ENCODE assay signal across 27 mouse cellular contexts in genomic region chr17:27699641-27700244, GRCm38 (mm10). TPM values are rescaled to one million over a fixed set of nuclear protein-coding genes. Genes with fewer than 3 reads are reported as not detected.
A peak's percentile ranks its signal among the peaks of the same experiment; 100 is the strongest.
DNase-seq lines count a peak whose midpoint lies in the region; ATAC-seq and TF ChIP-seq lines count a peak whose summit lies in the region.
"Had no signal": no experiment of that assay in that cellular context is flagged by ENCODE, and none has a peak within 500 bp of the region (broad histone marks: within the 10 kb centered on the region; RNA-seq: fewer than 3 reads in every experiment).

No protein-coding gene starts in this region.

- no peak for TF ChIP-seq POLR2A in olfactory bulb, adult 2 months (IDR thresholded peaks at IDR 0.05; ENCODE audit: insufficient read depth, low read depth, low read length)

- H3K4me3 ChIP-seq in olfactory bulb, adult 2 months (ENCODE audit: insufficient read depth, low read depth, low read length) = no peak overlapping the region
- no peak overlapping the region for H3K4me3 ChIP-seq in midbrain, embryonic 13.5 days (replicated peaks)
- H3K4me3 ChIP-seq in intestine, embryonic 15.5 days (replicated peaks) = no peak overlapping the region
- H3K4me3 ChIP-seq: embryonic facial prominence, embryonic 15.5 days; hindbrain, embryonic 10.5 days; limb, embryonic 10.5 days; liver, embryonic 15.5 days; lung, embryonic 15.5 days; megakaryocyte, embryonic 14.5 days; midbrain, embryonic 15.5 days had no signal

- H3K27ac ChIP-seq in olfactory bulb, adult 2 months (ENCODE audit: insufficient read depth, low read depth, low read length) = peak overlapping the region; percentile 16; the same call in 1 of the 2 replicates
- H3K27ac ChIP-seq in midbrain, embryonic 13.5 days = no peak overlapping the region
- H3K27ac ChIP-seq in intestine, embryonic 15.5 days = no peak overlapping the region
- H3K27ac ChIP-seq: embryonic facial prominence, embryonic 15.5 days; hindbrain, embryonic 10.5 days; limb, embryonic 10.5 days; liver, embryonic 15.5 days; lung, embryonic 15.5 days; midbrain, embryonic 15.5 days had no signal

- no peak overlapping the region for H3K4me2 ChIP-seq in midbrain, embryonic 13.5 days (replicated peaks)
- H3K4me2 ChIP-seq in intestine, embryonic 15.5 days (replicated peaks) = no peak overlapping the region
- H3K4me2 ChIP-seq: embryonic facial prominence, embryonic 15.5 days; heart, embryonic 11.5 days; liver, embryonic 15.5 days; lung, embryonic 15.5 days; midbrain, embryonic 15.5 days had no signal

- H3K9ac ChIP-seq in midbrain, embryonic 13.5 days (replicated peaks) = no peak overlapping the region
- no peak overlapping the region for H3K9ac ChIP-seq in intestine, embryonic 15.5 days
- H3K9ac ChIP-seq: embryonic facial prominence, embryonic 15.5 days; liver, embryonic 15.5 days; lung, embryonic 15.5 days; midbrain, embryonic 15.5 days had no signal

- 66% methylated on average over 17 of the region's 17 CpGs for WGBS in olfactory bulb, adult 2 months
- WGBS in midbrain, embryonic 13.5 days = 89% methylated on average over 17 of the region's 17 CpGs
- WGBS in intestine, embryonic 15.5 days = 88% methylated on average over 17 of the region's 17 CpGs

- peak; percentile 39; the same call in 1 of the 2 replicates for ATAC-seq in frontal cortex, adult (ENCODE audit: low TSS enrichment)
- no peak for ATAC-seq in midbrain, embryonic 13.5 days
- ATAC-seq in intestine, embryonic 15.5 days = no peak
- ATAC-seq: forebrain, embryonic 14.5 days had no signal

- TF ChIP-seq CTCF in olfactory bulb, adult 2 months (IDR thresholded peaks at IDR 0.05; ENCODE audit: insufficient read depth, low read depth, low read length) = no peak

- peaks cover 4% of the 10 kb centered on the region; the same call in 1 of the 2 replicates for H3K27me3 ChIP-seq in midbrain, embryonic 13.5 days
- no peaks in the 10 kb centered on the region for H3K27me3 ChIP-seq in intestine, embryonic 15.5 days (replicated peaks)
- H3K27me3 ChIP-seq: embryonic facial prominence, embryonic 15.5 days; lung, embryonic 15.5 days had no signal

- H3K4me1 ChIP-seq in olfactory bulb, adult 2 months (ENCODE audit: control insufficient read depth, insufficient read depth, low read length) = peaks cover 33% of the 10 kb centered on the region
- H3K4me1 ChIP-seq in midbrain, embryonic 13.5 days (replicated peaks) = peaks cover 20% of the 10 kb centered on the region
- peaks cover 4% of the 10 kb centered on the region; the same call in 1 of the 2 replicates for H3K4me1 ChIP-seq in intestine, embryonic 15.5 days (replicated peaks)

- DNase-seq in frontal cortex, adult 2 months (ENCODE audit: extremely low spot score in 1 of 2, low spot score in 1 of 2) = no peak
- DNase-seq in B cell, adult 2 months = peak; percentile 58 to 70
- DNase-seq in R1 (ENCODE audit: low read depth, low spot score) = peak; percentile 79
- DNase-seq: adrenal gland, postnatal 36 days; cerebellum, adult 11-12 months; cerebellum, postnatal 25 days; embryo, embryonic 11 days; gastrocnemius, postnatal 14 days; heart, adult 11 months; kidney, adult 18-20 months; liver; lung, postnatal 36 days; right cerebral cortex, postnatal 14 days; thymus, postnatal 25 days had no signal

- no peaks in the 10 kb centered on the region for H3K36me3 ChIP-seq in midbrain, embryonic 13.5 days
- no peaks in the 10 kb centered on the region for H3K36me3 ChIP-seq in intestine, embryonic 15.5 days
- H3K36me3 ChIP-seq: embryonic facial prominence, embryonic 15.5 days; hindbrain, embryonic 10.5 days; limb, embryonic 10.5 days; liver, embryonic 15.5 days; lung, embryonic 15.5 days; midbrain, embryonic 15.5 days had no signal

- 0 out of 2 replicates have a peak, but pooled peaks cover 3% of the 10 kb centered on the region for H3K9me3 ChIP-seq in midbrain, embryonic 13.5 days
- H3K9me3 ChIP-seq in intestine, embryonic 15.5 days = no peaks in the 10 kb centered on the region
- H3K9me3 ChIP-seq: embryonic facial prominence, embryonic 15.5 days; limb, embryonic 10.5 days; lung, embryonic 15.5 days; midbrain, embryonic 15.5 days had no signal

RNA-seq across cellular contexts. Expression of gene Spdef, which starts 29.0 kb away (rescaled TPM):
- polyA plus RNA-seq in frontal cortex, adult 2 months (2012; rRNA removed) = 0.80 and 0.95 TPM in 2 replicates
- not detected in 2 replicates for polyA plus RNA-seq in olfactory bulb, adult 2 months (2012; ENCODE audit: insufficient read depth, insufficient read length, low replicate concordance, missing spikeins)
- 0.90 and 1.3 TPM in 2 replicates for polyA plus RNA-seq in midbrain, embryonic 13.5 days (2015; fragmentation: Nextera tagmentation; extraction: Ambion mirVana)
- polyA plus RNA-seq in intestine, embryonic 15.5 days (2015; fragmentation: Nextera tagmentation; extraction: Ambion mirVana) = 14.1 and 17.1 TPM in 2 replicates
- polyA plus RNA-seq: liver, embryonic 15.5 days had no signal

RNA-seq across cellular contexts. Expression of gene Pacsin1, which starts 44.4 kb away (rescaled TPM):
- 270 and 282 TPM in 2 replicates for polyA plus RNA-seq in frontal cortex, adult 2 months (2012; rRNA removed)
- 329 TPM in 1 of 2 replicates, not detected in the other for polyA plus RNA-seq in olfactory bulb, adult 2 months (2012; ENCODE audit: insufficient read depth, insufficient read length, low replicate concordance, missing spikeins)
- polyA plus RNA-seq in midbrain, embryonic 13.5 days (2015; fragmentation: Nextera tagmentation; extraction: Ambion mirVana) = 19.9 and 23.6 TPM in 2 replicates
- polyA plus RNA-seq in intestine, embryonic 15.5 days (2015; fragmentation: Nextera tagmentation; extraction: Ambion mirVana) = 2.6 and 2.7 TPM in 2 replicates

Comparison
In these comparisons a context has a peak if more than half of its experiments do, and no peak if none do; other contexts are left out.
1. DNase-seq: peak in B cell, adult 2 months (2 of 2) and R1 (single experiment); none in frontal cortex, adult 2 months (0 of 2).